Mouse (Mus musculus) inflammation-experienced regulatory T-cells (primary cell): ENCODE results near the gene Acss2. TPM values are rescaled to one million over a fixed set of nuclear protein-coding genes. Genes with fewer than 3 reads are reported as not detected.

Experiments
- polyA plus RNA-seq, 2 experiments: library from polyadenylated mRNA; unstranded; fragments of 100-300 nt; shearing (Covaris generic); gene quantifications; one replicate each; pipeline ENCODE4 v1.2.1; 2017

Gene Acss2
- polyA plus RNA-seq: 100 to 1,000 TPM in 1 of 2 experiments, 10 to 100 TPM in 1; 45.2 to 113 TPM

GRCm38 (mm10) chr2:155517455-155518423, at the start of gene Acss2, which contains the start of gene Ggt7:
Acss2 (plus strand) TSS chr2:155517948.
Ggt7 (minus strand) TSS chr2:155518237.

GRCm38 (mm10) chr2:155473570-155474088, 44.1 kb upstream of the Acss2 start, which contains the start of gene Ncoa6:
Ncoa6 (minus strand) TSS chr2:155473894.

GRCm38 (mm10) chr2:155592137-155592853, 74.5 kb downstream of the Acss2 start, which contains the start of gene Gss:
Gss (minus strand) TSS chr2:155592810.

GRCm38 (mm10) chr2:155610978-155611377, 93.2 kb downstream of the Acss2 start, which contains the start of gene Myh7b:
Myh7b (plus strand) TSS chr2:155611212.

Other genes starting within 250 kb of the Acss2 start
- 10 to 100 TPM; 14.4 to 15.5 TPM for gene Map1lc3a, start 241.7 kb upstream of the Acss2 start, polyA plus RNA-seq
- 10 to 100 TPM; 48.8 to 52.6 TPM for gene Pigu, start 160.5 kb upstream of the Acss2 start, polyA plus RNA-seq
- gene Trp53inp2, start 136.9 kb upstream of the Acss2 start, polyA plus RNA-seq: 1 to 10 TPM; 4.1 to 6.1 TPM
- 10 to 100 TPM; 21.2 to 26.7 TPM for gene Ncoa6, start 44.1 kb upstream of the Acss2 start, polyA plus RNA-seq
- 10 to 100 TPM in 1 of 2 experiments, 1 to 10 TPM in 1; 5.3 to 15.9 TPM for gene Ggt7, start 289 bp downstream of the Acss2 start, polyA plus RNA-seq
- gene Gss, start 74.9 kb downstream of the Acss2 start, polyA plus RNA-seq: 10 to 100 TPM; 11.9 to 16.4 TPM
- gene Myh7b, start 93.3 kb downstream of the Acss2 start, polyA plus RNA-seq: 1 to 10 TPM in 1 of 2 experiments, under 1 TPM in 1; 0.13 to 1.1 TPM
- 100 to 1,000 TPM; 213 to 244 TPM for gene Trpc4ap, start 174.4 kb downstream of the Acss2 start, polyA plus RNA-seq
- 10 to 100 TPM; 66.8 to 69.6 TPM for gene Edem2, start 211.5 kb downstream of the Acss2 start, polyA plus RNA-seq
- not detected for gene Gm17581, start 217.9 kb downstream of the Acss2 start, polyA plus RNA-seq
- gene Procr, start 233.2 kb downstream of the Acss2 start, polyA plus RNA-seq: under 1 TPM; 0.10 to 0.64 TPM